Mouse (Mus musculus): Measurements from ENCODE around the gene Barx1. TPM values are rescaled to one million over a fixed set of nuclear protein-coding genes. Genes with fewer than 3 reads are reported as not detected.

Gene Barx1
- not detected for polyA plus RNA-seq (2017; shearing (Covaris generic))

GRCm38 (mm10) chr13:48662431-48663143 is at the start of gene Barx1:
Gene Barx1, plus strand, starts transcription at chr13:48662998.

DNA sequence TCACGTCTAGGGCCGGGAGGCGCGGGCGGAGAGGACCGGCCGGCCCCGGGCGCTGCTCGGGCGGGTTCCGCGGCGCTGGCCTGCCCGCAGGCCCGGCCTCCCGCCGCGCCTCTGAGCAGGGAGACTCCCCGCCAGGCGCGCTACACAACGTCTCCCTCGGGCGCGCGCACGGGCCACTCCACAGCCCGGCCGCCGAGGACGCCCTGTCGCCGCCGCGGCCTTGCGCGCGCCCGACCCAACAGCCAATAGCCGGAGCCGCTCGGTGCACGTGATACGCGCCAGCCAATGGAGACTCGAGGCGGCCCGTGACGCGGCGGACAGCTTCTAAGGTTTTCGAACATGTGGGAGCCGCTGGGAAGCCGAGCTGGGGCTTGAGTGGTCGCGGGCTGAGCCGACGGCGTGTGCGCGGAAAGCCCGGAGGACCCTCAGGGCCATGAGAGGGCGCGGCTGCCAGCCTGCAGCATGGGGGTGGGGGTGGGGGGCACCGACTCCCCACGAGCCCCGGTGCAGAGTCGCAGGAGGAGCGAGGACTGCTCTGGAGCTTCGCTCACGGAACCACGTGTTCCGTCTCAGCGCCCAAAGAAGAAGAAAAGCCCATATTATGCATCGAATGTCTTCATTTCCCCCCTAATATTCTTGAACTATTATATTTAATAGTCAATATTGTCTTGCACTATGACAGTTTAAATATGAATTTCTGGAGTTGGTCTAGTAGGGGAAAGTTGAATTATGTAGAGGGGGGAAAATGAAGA is 37.2 kb upstream of the Barx1 start, which contains the start of gene Ptpdc1:
Ptpdc1 (minus strand) TSS at position 232 of the 752 bp plus-strand sequence.

Other genes starting within 250 kb of the Barx1 start
- 10 to 100 TPM; 10.5 to 12.2 TPM for gene Zfp169, start 149.5 kb upstream of the Barx1 start, polyA plus RNA-seq (2017; shearing (Covaris generic))
- 1 to 10 TPM; 1.8 TPM for gene A830005F24Rik, start 149.4 kb upstream of the Barx1 start, polyA plus RNA-seq (2017; shearing (Covaris generic))
- gene Ptpdc1, start 37.3 kb upstream of the Barx1 start, polyA plus RNA-seq (2017; shearing (Covaris generic)), result 1 to 10 TPM; 4.4 to 5.9 TPM
- gene Phf2, start 208.1 kb downstream of the Barx1 start, polyA plus RNA-seq (2017; shearing (Covaris generic)), result 10 to 100 TPM; 17.0 to 21.6 TPM